Mouse (Mus musculus): ENCODE measurements at regions not wholly inside any gene's neighbourhood (a gene's known extent, or its start where the extent isn't known, plus 50 kb on each side); places are given as distances from the start of the nearest gene placed in this dataset.

DNA sequence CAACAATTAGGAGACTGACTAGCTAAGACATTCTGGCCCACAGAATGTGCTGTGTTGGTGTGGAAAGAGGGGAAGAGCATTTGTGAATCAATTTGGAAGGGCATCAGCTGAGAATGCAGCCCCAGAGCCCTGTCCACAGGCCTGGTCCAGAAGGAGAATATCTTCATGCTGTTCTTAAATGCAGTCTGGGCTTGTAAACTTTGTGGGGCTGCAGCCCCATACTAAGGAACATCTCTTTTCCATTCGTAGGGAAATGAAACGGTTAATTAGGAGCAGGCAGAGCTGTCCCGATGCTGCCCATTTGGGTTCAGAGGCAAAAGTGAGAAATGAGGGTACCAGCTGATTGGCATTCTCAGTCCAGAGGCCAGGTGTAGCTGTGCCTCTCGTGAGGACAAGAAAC lies 304.0 kb downstream of the Maf start:
- Histone ChIP-seq H3K36me3 (ENCODE audit: control insufficient read depth, insufficient read depth, low read length) (no peaks in the 10 kb centered on the region), H3K4me3 (ENCODE audit: control insufficient read depth, low read depth, low read length) (no peak overlapping the region), H3K4me1 (ENCODE audit: control insufficient read depth, insufficient read depth, low read length) (no peaks in the 10 kb centered on the region), H3K27me3 (ENCODE audit: control insufficient read depth, insufficient read depth, low read length) (no peaks in the 10 kb centered on the region), H3K27ac (ENCODE audit: control insufficient read depth, insufficient read depth, low read depth, low read length) (no peak overlapping the region)
- TF ChIP-seq CTCF (IDR thresholded peaks at IDR 0.05; ENCODE audit: control insufficient read depth, insufficient read depth, insufficient replicate concordance, low read depth, low read length), result no peak
- TF ChIP-seq POLR2A (IDR thresholded peaks at IDR 0.05; ENCODE audit: control insufficient read depth, low read depth, low read length), result no peak

DNA sequence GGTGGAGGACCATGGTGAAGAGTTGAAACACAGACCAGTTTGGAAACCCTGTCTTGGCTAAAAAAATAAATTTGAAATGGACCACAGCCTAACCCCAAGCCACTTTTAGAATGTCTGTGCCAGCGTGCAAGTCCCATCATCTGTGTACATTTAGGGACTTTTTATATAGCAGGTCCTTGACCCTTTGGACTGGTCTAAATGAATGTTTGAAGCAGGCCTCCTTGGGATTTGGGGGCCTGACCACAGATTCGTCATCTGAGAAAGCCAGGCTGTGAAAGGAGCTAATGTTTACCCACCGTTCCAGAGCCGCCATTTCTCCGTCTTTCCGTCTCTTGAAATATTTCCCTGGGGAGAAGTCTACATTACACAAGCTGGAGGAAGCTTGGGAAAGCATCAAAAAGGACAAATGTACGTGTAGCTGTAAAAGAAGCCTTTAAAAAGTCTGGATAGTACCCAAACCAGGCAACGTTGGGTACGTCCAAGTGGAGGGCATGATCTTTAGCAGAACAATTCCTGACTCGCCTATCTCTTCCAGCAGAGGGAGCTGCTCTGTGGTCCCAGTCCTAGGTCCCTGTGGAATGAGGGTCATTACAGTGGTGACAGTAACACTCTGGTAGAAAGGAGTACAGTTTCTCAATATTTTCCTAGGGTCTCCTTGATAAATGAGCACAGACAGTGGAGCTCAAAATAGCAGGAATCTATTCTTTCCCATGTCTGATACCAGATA lies 305.0 kb downstream of the Maf start:
- no peaks in the 10 kb centered on the region for H3K36me3 ChIP-seq (ENCODE audit: control insufficient read depth, insufficient read depth, low read length)
- H3K27ac ChIP-seq (ENCODE audit: control insufficient read depth, insufficient read depth, low read depth, low read length), result no peak overlapping the region
- TF ChIP-seq CTCF (IDR thresholded peaks at IDR 0.05; ENCODE audit: control insufficient read depth, insufficient read depth, insufficient replicate concordance, low read depth, low read length) (no peak), POLR2A (IDR thresholded peaks at IDR 0.05; ENCODE audit: control insufficient read depth, low read depth, low read length) (no peak)
- H3K4me1 ChIP-seq (ENCODE audit: control insufficient read depth, insufficient read depth, low read length), result no peaks in the 10 kb centered on the region
- no peak overlapping the region for H3K4me3 ChIP-seq (ENCODE audit: control insufficient read depth, low read depth, low read length)
- H3K27me3 ChIP-seq (ENCODE audit: control insufficient read depth, insufficient read depth, low read length), result no peaks in the 10 kb centered on the region

Data from testis, adult 2 months (tissue).